Mouse (Mus musculus): ENCODE results near the gene Twf2. TPM values are rescaled to one million over a fixed set of nuclear protein-coding genes. Genes with fewer than 3 reads are reported as not detected.

Twf2 gene
- total and polyA plus RNA-seq, 2 experiments: 4.7 to 6.2 TPM

DNA sequence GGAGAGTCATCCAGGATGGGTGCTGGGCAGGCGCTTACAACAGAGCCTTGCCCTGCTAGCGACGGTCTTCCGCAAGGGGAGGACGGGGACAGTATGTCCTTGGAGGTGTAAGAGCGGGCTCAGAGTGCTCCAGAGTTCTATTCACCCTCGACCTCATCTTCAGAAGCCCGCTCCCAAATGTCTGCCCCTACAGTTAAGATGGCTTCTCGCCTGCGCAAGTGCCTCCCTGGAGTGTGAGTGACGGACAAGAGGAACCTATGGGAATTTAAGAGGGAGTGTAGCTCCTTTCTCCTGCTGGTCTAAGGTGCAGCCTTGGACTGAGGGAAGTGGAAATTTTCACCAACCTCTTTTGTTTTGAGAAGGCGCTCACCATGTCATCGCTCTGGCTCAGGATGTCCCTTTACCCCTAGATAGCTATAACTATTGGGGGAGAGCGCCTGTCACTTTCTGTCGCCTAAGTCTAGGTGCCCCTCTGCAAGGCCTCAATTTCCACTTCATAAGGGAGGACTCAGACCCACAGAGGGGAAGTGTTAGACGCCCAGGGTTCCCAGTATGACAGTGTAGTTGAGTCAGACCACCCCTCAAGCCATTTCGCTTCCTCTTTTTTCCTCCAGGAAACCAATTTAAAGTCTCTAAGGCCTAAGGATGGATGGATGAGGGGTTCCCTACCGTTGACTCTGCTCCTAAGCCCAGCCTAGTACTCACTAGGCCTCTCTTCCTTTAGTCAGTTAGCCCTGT, 3.2 kb upstream of the Twf2 start, which contains the start of gene Ppm1m:
Ppm1m (minus strand) TSS at position 212 of the 738 bp plus-strand sequence.
- Histone ChIP-seq H3K4me1 (ENCODE audit: control insufficient read depth, insufficient read depth, low read length) (peaks cover 7% of the 10 kb centered on the region), H3K9ac (ENCODE audit: low read depth, low read length) (peak within 1 kb of the TSS; percentile 83), H3K4me3 (ENCODE audit: insufficient read depth, low read depth, low read length) (peak within 1 kb of the TSS; percentile 72), H3K36me3 (ENCODE audit: control insufficient read depth, insufficient read depth, low read length) (no peaks in the 10 kb centered on the region), H3K79me2 (ENCODE audit: control insufficient read depth, insufficient read depth, low read length) (no peaks in the 10 kb centered on the region), H3K27me3 (ENCODE audit: control insufficient read depth, insufficient read depth, low read length) (no peaks in the 10 kb centered on the region), H3K27ac (replicated peaks; ENCODE audit: insufficient read depth, low read depth, low read length) (0 out of 2 replicates have a peak within 1 kb of the TSS, but pooled peaks have one; percentile 5)
- no peak for DNase-seq (ENCODE audit: extremely low read depth, low read depth, low spot score)
- TF ChIP-seq POLR2A (IDR thresholded peaks at IDR 0.05; ENCODE audit: extremely low read depth, insufficient read depth, low read length): no peak
- TF ChIP-seq CTCF (IDR thresholded peaks at IDR 0.05; ENCODE audit: low read depth, low read length): no peak
- WGBS: 68% methylated on average over 18 of the region's 18 CpGs

DNA sequence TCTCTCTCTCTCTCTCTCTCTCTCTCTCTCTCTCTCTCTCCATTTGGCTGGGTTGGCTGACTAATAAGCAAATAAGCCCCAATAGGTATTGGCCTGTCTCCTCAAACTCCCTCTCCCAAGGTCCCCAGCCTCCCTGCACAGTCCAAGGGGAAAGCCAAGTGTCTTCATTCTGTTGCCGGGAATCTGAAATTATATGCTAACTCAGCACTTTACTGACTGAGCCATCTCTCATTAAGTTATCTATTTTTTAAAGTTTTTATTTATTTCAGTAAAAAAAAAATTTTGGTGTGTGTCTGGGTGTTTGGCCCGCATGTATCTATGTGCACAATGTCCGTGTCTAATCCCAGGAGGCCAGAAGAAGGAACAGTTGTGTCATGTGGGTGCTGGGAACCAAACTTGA, 1.0 kb upstream of the Twf2 start:
- no peak overlapping the region for H3K27ac ChIP-seq (replicated peaks; ENCODE audit: insufficient read depth, low read depth, low read length)
- no peaks in the 10 kb centered on the region for H3K27me3 ChIP-seq (ENCODE audit: control insufficient read depth, insufficient read depth, low read length)
- DNase-seq (ENCODE audit: extremely low read depth, low read depth, low spot score): no peak
- no peaks in the 10 kb centered on the region for H3K36me3 ChIP-seq (ENCODE audit: control insufficient read depth, insufficient read depth, low read length)
- WGBS: 75% methylated on average over 3 of the region's 3 CpGs
- no peak overlapping the region for H3K9ac ChIP-seq (ENCODE audit: low read depth, low read length)
- no peak for TF ChIP-seq POLR2A (IDR thresholded peaks at IDR 0.05; ENCODE audit: extremely low read depth, insufficient read depth, low read length)
- no peak for TF ChIP-seq CTCF (IDR thresholded peaks at IDR 0.05; ENCODE audit: low read depth, low read length)
- H3K4me3 ChIP-seq (ENCODE audit: insufficient read depth, low read depth, low read length): no peak overlapping the region
- H3K4me1 ChIP-seq (ENCODE audit: control insufficient read depth, insufficient read depth, low read length): peaks cover 7% of the 10 kb centered on the region
- no peaks in the 10 kb centered on the region for H3K79me2 ChIP-seq (ENCODE audit: control insufficient read depth, insufficient read depth, low read length)

DNA sequence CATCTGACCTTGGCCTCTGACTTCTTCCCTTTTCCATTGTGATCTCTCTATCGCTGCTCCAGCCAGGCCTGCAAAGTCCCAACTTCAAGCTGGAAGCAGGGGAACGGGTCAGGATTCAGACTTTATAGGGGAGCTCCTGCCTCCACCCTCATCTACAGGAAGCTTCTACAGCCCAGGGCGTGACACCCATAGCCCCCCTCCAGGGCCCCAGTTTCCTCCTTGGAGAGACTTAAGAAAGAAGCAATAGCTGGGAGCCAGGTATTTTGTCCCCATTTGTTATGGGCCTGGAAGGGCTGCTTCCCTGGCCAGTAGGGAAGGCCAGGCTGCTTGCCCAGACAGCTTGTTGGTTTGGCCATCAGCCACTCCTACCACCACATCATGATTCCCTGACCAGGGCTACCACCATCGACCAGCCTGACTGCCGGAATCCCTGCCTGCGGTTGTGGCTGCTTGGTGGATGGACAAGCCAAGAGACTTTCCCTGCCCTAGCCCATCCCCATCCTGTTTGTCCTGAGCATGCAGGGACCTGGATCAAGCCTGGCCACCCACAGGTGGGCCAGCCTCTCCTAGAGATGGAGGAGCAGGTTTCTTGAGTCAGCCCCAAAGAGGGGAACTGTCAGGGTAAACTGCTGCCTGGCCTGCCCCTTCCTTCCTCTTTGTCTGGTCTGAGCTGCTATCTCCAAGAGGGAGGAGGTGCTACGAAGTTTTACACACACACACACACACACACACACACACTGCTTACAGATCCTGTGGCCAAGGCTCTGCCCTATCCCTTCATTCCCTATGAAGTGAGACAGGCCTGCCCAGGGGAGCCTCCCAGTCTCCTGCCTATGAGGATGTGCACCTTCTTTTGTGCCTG, 1.3 kb downstream of the Twf2 start:
- H3K36me3 ChIP-seq (ENCODE audit: control insufficient read depth, insufficient read depth, low read length): no peaks in the 10 kb centered on the region
- peaks cover 2% of the 10 kb centered on the region for H3K4me1 ChIP-seq (ENCODE audit: control insufficient read depth, insufficient read depth, low read length)
- H3K27me3 ChIP-seq (ENCODE audit: control insufficient read depth, insufficient read depth, low read length): no peaks in the 10 kb centered on the region
- no peak overlapping the region for H3K4me3 ChIP-seq (ENCODE audit: insufficient read depth, low read depth, low read length)
- no peak for TF ChIP-seq POLR2A (IDR thresholded peaks at IDR 0.05; ENCODE audit: extremely low read depth, insufficient read depth, low read length)
- TF ChIP-seq CTCF (IDR thresholded peaks at IDR 0.05; ENCODE audit: low read depth, low read length): no peak
- no peak overlapping the region for H3K27ac ChIP-seq (replicated peaks; ENCODE audit: insufficient read depth, low read depth, low read length)
- no peaks in the 10 kb centered on the region for H3K79me2 ChIP-seq (ENCODE audit: control insufficient read depth, insufficient read depth, low read length)
- no peak for DNase-seq (ENCODE audit: extremely low read depth, low read depth, low spot score)
- no peak overlapping the region for H3K9ac ChIP-seq (ENCODE audit: low read depth, low read length)
- 77% methylated on average over 7 of the region's 7 CpGs for WGBS

DNA sequence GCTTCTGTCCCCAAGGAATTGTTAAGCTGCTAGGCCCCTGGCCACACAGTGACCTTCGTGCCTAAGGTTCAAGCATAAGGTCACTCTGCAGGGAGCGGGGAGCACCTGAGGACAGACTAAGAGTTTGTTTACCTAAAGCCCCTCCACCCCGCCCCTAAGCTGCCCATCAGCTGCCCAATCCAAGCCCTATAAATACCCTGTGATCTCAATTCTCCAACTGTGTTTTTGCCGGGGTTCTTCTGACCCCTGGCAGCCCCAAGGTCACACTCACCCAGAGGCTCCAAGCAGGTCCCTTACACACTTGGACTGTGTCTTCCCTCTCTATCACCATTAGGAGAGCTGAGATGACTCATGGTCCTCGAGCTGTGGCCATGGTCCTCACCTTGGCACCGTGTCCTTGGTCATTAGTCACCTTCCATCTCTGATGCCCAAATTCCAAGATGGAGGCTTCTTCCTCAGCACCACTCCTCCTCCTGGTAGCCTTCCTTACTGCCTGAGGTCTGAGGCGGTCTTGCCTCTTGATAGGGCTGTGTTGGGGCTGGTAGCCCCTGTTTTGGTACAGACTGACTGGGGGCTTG, 2.9 kb downstream of the Twf2 start:
- Histone ChIP-seq H3K79me2 (ENCODE audit: control insufficient read depth, insufficient read depth, low read length) (no peaks in the 10 kb centered on the region), H3K27me3 (ENCODE audit: control insufficient read depth, insufficient read depth, low read length) (no peaks in the 10 kb centered on the region), H3K4me1 (ENCODE audit: control insufficient read depth, insufficient read depth, low read length) (peaks cover 2% of the 10 kb centered on the region), H3K36me3 (ENCODE audit: control insufficient read depth, insufficient read depth, low read length) (no peaks in the 10 kb centered on the region), H3K4me3 (ENCODE audit: insufficient read depth, low read depth, low read length) (no peak overlapping the region), H3K27ac (replicated peaks; ENCODE audit: insufficient read depth, low read depth, low read length) (no peak overlapping the region), H3K9ac (ENCODE audit: low read depth, low read length) (no peak overlapping the region)
- no peak for TF ChIP-seq POLR2A (IDR thresholded peaks at IDR 0.05; ENCODE audit: extremely low read depth, insufficient read depth, low read length)
- no peak for TF ChIP-seq CTCF (IDR thresholded peaks at IDR 0.05; ENCODE audit: low read depth, low read length)
- WGBS: 91% methylated on average over 7 of the region's 7 CpGs
- no peak for DNase-seq (ENCODE audit: extremely low read depth, low read depth, low spot score)

DNA sequence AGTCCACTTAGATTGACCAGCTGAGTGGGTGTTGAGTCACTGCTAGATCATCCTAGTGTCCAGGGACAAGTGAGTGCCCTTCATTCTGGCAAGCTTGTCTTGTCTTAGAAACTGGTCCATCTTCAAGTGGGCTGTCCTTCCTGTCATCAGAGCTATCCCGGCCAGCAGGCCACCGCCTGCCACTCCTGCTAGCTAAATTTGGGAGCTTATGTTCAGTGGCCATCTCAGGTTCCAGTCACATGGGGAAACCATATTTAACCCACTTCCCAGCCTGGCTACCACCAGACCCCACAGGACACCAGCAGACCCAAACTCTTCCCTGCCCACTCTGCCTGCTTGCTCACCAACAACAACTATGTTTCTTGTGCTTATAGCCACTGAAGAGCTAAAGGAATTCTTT, 3.6 kb downstream of the Twf2 start:
- H3K27me3 ChIP-seq (ENCODE audit: control insufficient read depth, insufficient read depth, low read length): no peaks in the 10 kb centered on the region
- no peak for DNase-seq (ENCODE audit: extremely low read depth, low read depth, low spot score)
- H3K27ac ChIP-seq (replicated peaks; ENCODE audit: insufficient read depth, low read depth, low read length): no peak overlapping the region
- no peaks in the 10 kb centered on the region for H3K79me2 ChIP-seq (ENCODE audit: control insufficient read depth, insufficient read depth, low read length)
- H3K4me3 ChIP-seq (ENCODE audit: insufficient read depth, low read depth, low read length): no peak overlapping the region
- H3K9ac ChIP-seq (ENCODE audit: low read depth, low read length): no peak overlapping the region
- H3K4me1 ChIP-seq (ENCODE audit: control insufficient read depth, insufficient read depth, low read length): peaks cover 2% of the 10 kb centered on the region
- TF ChIP-seq CTCF (IDR thresholded peaks at IDR 0.05; ENCODE audit: low read depth, low read length) (no peak), POLR2A (IDR thresholded peaks at IDR 0.05; ENCODE audit: extremely low read depth, insufficient read depth, low read length) (no peak)
- WGBS: 70% methylated on average over 2 of the region's 2 CpGs
- no peaks in the 10 kb centered on the region for H3K36me3 ChIP-seq (ENCODE audit: control insufficient read depth, insufficient read depth, low read length)

Data from liver, adult 2 months (tissue).